Mouse (Mus musculus): Measurements from ENCODE around the gene Gm20695.

GRCm38 (mm10) chr16:3951141-3951540, 66.7 kb downstream of the Gm20695 start:
- no peak for TF ChIP-seq CTCF (IDR thresholded peaks at IDR 0.05; ENCODE audit: borderline replicate concordance, control insufficient read depth, extremely low read depth, insufficient read depth, low read length, poor library complexity)
- TF ChIP-seq POLR2A (IDR thresholded peaks at IDR 0.05; ENCODE audit: control insufficient read depth, extremely low read depth, insufficient read depth, low read length, poor library complexity) = no peak

All from thymus, adult 2 months (tissue).